Mouse (Mus musculus): ENCODE results near the gene Mllt11. TPM values are rescaled to one million over a fixed set of nuclear protein-coding genes. Genes with fewer than 3 reads are reported as not detected.

The Mllt11 gene
- polyA plus RNA-seq, 1 experiment from 2014 or later: 24.9 TPM

GRCm38 (mm10) chr3:95240900-95241299 lies 8.9 kb upstream of the Mllt11 start:
- Histone ChIP-seq H3K9ac (peak overlapping the region; percentile 0; the same call in 1 of the 2 replicates), H3K9me3 (no peaks in the 10 kb centered on the region), H3K4me2 (replicated peaks) (peak overlapping the region; percentile 17), H3K4me3 (no peak overlapping the region), H3K27me3 (no peaks in the 10 kb centered on the region), H3K27ac (no peak overlapping the region), H3K4me1 (no peaks in the 10 kb centered on the region; the same call in 1 of the 2 replicates), H3K36me3 (peaks cover 23% of the 10 kb centered on the region)
- 21% methylated on average over 17 of the region's 17 CpGs for WGBS
- ATAC-seq (ENCODE audit: insufficient number of reproducible peaks, insufficient read depth, low FRiP score, low TSS enrichment): no peak

DNA sequence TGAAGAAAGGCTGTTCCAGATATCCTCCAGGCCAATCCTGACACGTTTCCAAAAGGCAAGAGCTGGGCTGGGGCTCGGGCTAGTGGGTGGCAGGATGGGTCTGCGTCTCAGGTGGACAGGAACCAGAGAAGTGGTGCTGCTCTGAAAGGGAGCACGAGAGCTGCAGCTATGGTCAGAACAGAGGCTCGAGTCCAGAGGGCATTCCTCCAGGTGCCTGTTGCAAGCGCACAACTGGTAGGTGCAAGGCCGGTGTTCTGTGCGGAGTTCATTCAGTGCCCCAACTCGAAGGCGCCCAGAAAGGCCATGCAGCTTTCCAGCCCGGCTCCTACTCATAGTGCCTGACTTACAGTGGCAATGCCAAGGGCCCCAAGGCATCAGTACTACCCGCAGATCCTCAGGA lies 8.0 kb upstream of the Mllt11 start:
- H3K27ac ChIP-seq: no peak overlapping the region
- H3K9ac ChIP-seq: no peak overlapping the region
- ATAC-seq (ENCODE audit: insufficient number of reproducible peaks, insufficient read depth, low FRiP score, low TSS enrichment): no peak
- WGBS: 86% methylated on average over 12 of the region's 12 CpGs
- no peak overlapping the region for H3K4me2 ChIP-seq (replicated peaks)
- H3K36me3 ChIP-seq: peaks cover 33% of the 10 kb centered on the region
- H3K27me3 ChIP-seq: no peaks in the 10 kb centered on the region
- H3K9me3 ChIP-seq: no peaks in the 10 kb centered on the region
- H3K4me3 ChIP-seq: no peak overlapping the region
- H3K4me1 ChIP-seq: peaks cover 5% of the 10 kb centered on the region; the same call in 1 of the 2 replicates

DNA sequence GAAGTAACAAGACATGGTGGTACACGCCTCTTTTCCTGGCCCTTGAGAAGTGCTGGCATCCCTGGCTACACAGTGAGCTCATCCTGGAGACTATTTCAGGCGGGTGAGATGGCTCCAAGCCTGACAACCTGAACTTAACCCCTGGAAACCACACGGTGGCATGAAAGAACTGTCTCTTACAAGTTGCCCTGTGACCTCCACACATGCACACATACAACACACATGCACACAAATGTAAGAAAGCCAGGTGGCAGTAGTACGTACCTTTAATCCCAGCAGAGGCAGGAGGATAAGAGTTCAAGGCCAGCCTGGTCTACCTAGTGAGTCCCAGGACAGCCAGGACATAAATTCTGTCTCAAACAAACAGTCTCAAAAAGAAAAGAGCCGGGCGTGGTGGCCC lies 7.1 kb upstream of the Mllt11 start:
- 88% methylated on average over 6 of the region's 6 CpGs for WGBS
- Histone ChIP-seq H3K4me1 (peaks cover 5% of the 10 kb centered on the region; the same call in 1 of the 2 replicates), H3K27ac (no peak overlapping the region), H3K9me3 (no peaks in the 10 kb centered on the region), H3K27me3 (no peaks in the 10 kb centered on the region), H3K4me2 (replicated peaks) (no peak overlapping the region), H3K36me3 (peaks cover 42% of the 10 kb centered on the region), H3K4me3 (no peak overlapping the region), H3K9ac (no peak overlapping the region)
- ATAC-seq (ENCODE audit: insufficient number of reproducible peaks, insufficient read depth, low FRiP score, low TSS enrichment): no peak

- Histone ChIP-seq H3K9me3 (no peaks in the 10 kb centered on the region), H3K27ac (no peak overlapping the region), H3K27me3 (no peaks in the 10 kb centered on the region), H3K4me1 (peaks cover 5% of the 10 kb centered on the region; the same call in 1 of the 2 replicates), H3K36me3 (peaks cover 56% of the 10 kb centered on the region), H3K4me2 (replicated peaks) (no peak overlapping the region), H3K4me3 (no peak overlapping the region), H3K9ac (no peak overlapping the region)
- 87% methylated on average over 8 of the region's 8 CpGs for WGBS
- no peak for ATAC-seq (ENCODE audit: insufficient number of reproducible peaks, insufficient read depth, low FRiP score, low TSS enrichment)
Measured at GRCm38 (mm10) chr3:95237541-95238099, 5.6 kb upstream of the Mllt11 start.

DNA sequence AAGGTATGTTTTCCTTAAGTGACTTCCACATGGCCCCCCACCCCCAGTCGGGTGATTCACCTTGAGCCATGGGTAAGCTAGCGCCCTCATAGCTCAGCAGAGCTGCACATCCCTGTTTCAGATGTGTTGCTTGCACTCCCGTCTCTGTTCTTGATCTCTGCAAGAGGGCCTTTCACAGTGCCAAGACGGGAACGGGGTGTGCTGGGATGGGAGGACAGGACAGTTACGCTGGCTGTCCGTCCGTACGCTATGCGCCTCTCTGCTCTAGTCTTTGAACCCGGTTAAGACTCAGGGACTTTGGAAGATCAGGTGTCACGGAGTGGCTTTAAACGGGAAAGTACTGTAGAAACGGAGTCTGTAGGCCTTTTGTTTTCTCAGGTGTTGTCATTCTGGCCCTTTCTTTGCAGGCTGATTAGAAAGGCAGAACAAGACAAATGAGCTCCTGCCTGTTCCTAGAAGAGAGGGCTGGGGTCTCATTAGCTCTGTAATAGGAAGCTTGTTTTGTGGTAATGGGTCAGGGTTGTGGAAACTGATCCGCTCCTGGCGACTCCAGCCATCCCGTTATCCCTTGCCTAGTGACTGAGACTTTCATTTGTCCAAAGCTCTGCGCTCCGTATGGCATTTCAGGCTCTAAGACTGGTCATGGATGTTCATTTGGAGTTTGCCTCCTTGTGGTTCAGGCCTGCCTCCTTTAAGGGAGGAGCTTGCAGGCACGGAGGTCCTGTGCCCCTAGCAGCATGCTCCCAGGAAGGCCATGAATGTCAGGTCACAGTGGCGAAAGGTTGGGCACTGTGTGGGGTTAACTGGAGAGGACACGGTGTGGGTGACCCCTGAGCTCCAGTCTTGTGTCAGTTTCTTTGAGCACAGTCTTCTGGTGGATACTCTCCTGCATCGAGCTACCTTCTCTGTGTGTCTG lies 3.7 kb upstream of the Mllt11 start:
- no peak overlapping the region for H3K4me3 ChIP-seq
- H3K9ac ChIP-seq: no peak overlapping the region
- no peaks in the 10 kb centered on the region for H3K9me3 ChIP-seq
- ATAC-seq (ENCODE audit: insufficient number of reproducible peaks, insufficient read depth, low FRiP score, low TSS enrichment): no peak
- no peak overlapping the region for H3K4me2 ChIP-seq (replicated peaks)
- H3K27ac ChIP-seq: peak overlapping the region; percentile 41; the same call in 1 of the 2 replicates
- peaks cover 66% of the 10 kb centered on the region for H3K36me3 ChIP-seq
- WGBS: 59% methylated on average over 23 of the region's 23 CpGs
- no peaks in the 10 kb centered on the region for H3K27me3 ChIP-seq
- H3K4me1 ChIP-seq: peaks cover 18% of the 10 kb centered on the region

GRCm38 (mm10) chr3:95233303-95233980 lies 1.5 kb upstream of the Mllt11 start:
- Histone ChIP-seq H3K4me1 (peaks cover 29% of the 10 kb centered on the region), H3K4me3 (no peak overlapping the region), H3K4me2 (replicated peaks) (no peak overlapping the region), H3K9me3 (no peaks in the 10 kb centered on the region), H3K27ac (no peak overlapping the region), H3K27me3 (no peaks in the 10 kb centered on the region), H3K36me3 (peaks cover 62% of the 10 kb centered on the region), H3K9ac (no peak overlapping the region)
- 88% methylated on average over 16 of the region's 16 CpGs for WGBS
- no peak for ATAC-seq (ENCODE audit: insufficient number of reproducible peaks, insufficient read depth, low FRiP score, low TSS enrichment)

DNA sequence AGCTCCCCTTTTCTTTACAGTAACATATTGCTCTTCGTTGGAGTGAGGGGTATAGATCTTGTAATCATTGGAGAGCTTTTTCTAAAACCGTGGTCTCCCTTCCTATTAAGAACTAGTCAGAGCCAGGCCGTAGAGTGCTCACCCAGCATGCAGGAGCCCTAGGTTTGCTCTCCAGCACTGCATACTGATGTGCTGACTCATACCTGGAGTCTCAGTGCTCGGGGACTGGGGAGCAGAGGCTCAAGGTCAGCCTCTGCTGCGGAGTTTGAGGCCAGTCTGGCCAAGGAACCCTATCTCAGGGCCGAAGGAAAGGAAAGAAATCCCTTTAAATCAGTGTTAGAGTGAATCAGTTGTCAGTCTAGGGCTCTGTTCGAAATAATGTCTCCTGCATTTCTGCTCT lies 800 bp upstream of the Mllt11 start:
- Histone ChIP-seq H3K36me3 (peaks cover 56% of the 10 kb centered on the region), H3K9me3 (no peaks in the 10 kb centered on the region), H3K9ac (no peak overlapping the region), H3K4me3 (no peak overlapping the region), H3K27ac (no peak overlapping the region), H3K27me3 (no peaks in the 10 kb centered on the region), H3K4me1 (peaks cover 29% of the 10 kb centered on the region), H3K4me2 (replicated peaks) (no peak overlapping the region)
- no peak for ATAC-seq (ENCODE audit: insufficient number of reproducible peaks, insufficient read depth, low FRiP score, low TSS enrichment)
- 91% methylated on average over 7 of the region's 7 CpGs for WGBS

DNA sequence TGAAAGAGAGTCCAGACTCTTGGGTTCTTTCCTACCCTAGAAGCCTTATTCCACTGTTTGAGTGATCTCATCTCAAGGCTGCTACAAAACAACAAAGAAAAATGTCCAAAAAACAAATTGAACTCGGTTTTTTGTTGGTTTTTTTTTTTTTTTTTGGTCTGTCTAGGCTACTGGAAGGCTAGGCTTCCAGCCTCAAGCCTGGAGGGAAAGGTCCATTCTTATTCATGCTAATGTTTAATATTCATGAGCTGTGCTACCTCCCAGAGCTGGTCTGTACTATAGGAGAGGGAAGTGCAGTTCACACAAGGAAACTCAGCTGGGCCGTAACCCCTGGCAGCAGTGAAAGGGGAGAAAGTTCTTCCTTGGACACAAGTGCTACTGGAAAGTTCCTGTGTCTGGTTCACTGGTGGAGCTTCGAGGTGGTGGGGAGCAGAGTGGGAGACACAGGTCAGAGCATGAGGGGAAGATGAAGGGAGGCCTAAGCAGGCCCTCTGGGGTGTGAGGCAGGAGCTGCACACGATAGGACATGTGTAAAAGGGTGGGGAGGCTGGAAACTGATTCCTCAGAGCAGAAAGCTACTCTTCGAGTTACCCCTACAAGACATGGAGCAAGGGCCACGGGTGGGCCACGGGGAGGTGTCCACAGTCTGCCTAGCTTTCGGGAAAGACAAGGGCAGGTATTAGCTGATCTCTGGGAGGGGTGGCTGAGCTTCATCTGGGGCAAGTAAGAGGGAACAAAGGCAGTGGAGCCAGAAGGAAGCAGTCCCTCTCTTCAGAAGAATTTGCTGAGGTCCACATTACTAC lies 1.3 kb downstream of the Mllt11 start:
- 39% methylated on average over 8 of the region's 8 CpGs for WGBS
- Histone ChIP-seq H3K27me3 (no peaks in the 10 kb centered on the region), H3K4me2 (replicated peaks) (peak overlapping the region; percentile 79), H3K9me3 (no peaks in the 10 kb centered on the region), H3K9ac (peak overlapping the region; percentile 92), H3K4me3 (peak overlapping the region; percentile 80), H3K27ac (peak overlapping the region; percentile 95), H3K36me3 (peaks cover 42% of the 10 kb centered on the region), H3K4me1 (peaks cover 39% of the 10 kb centered on the region)
- ATAC-seq (ENCODE audit: insufficient number of reproducible peaks, insufficient read depth, low FRiP score, low TSS enrichment): no peak

- Histone ChIP-seq H3K9ac (peak overlapping the region; percentile 92), H3K36me3 (peaks cover 41% of the 10 kb centered on the region), H3K4me1 (peaks cover 33% of the 10 kb centered on the region), H3K4me2 (replicated peaks) (peak overlapping the region; percentile 79), H3K27ac (peak overlapping the region; percentile 95), H3K4me3 (peak overlapping the region; percentile 80), H3K9me3 (no peaks in the 10 kb centered on the region), H3K27me3 (no peaks in the 10 kb centered on the region)
- 2% methylated on average over 13 of the region's 13 CpGs for WGBS
- ATAC-seq (ENCODE audit: insufficient number of reproducible peaks, insufficient read depth, low FRiP score, low TSS enrichment): peak; percentile 39; the same call in 1 of the 2 replicates
Measured at GRCm38 (mm10) chr3:95229781-95230494, 2.0 kb downstream of the Mllt11 start.

GRCm38 (mm10) chr3:95228894-95229780 lies 2.8 kb downstream of the Mllt11 start:
- WGBS: under 1% methylated on average over 43 of the region's 43 CpGs
- H3K4me3 ChIP-seq: peak overlapping the region; percentile 80
- H3K36me3 ChIP-seq: peaks cover 35% of the 10 kb centered on the region
- no peaks in the 10 kb centered on the region for H3K27me3 ChIP-seq
- H3K9me3 ChIP-seq: no peaks in the 10 kb centered on the region
- peak overlapping the region; percentile 79 for H3K4me2 ChIP-seq (replicated peaks)
- peak overlapping the region; percentile 95 for H3K27ac ChIP-seq
- peaks cover 33% of the 10 kb centered on the region for H3K4me1 ChIP-seq
- peak; percentile 2; the same call in 1 of the 2 replicates for ATAC-seq (ENCODE audit: insufficient number of reproducible peaks, insufficient read depth, low FRiP score, low TSS enrichment)
- H3K9ac ChIP-seq: peak overlapping the region; percentile 92
